Mouse (Mus musculus) thymus, adult 2 months (tissue): ENCODE results near the gene Dlgap1.

Experiments used
- CTCF ChIP-seq: fragments of 200-500 bp; IDR thresholded peaks from 2 replicates; pipeline ENCODE4 v1.5.1; 2012; ENCODE audit warnings: mild to moderate bottlenecking, control low read depth, low read length, moderate library complexity, borderline replicate concordance; ENCODE audit not compliant: control insufficient read depth, poor library complexity, insufficient read depth; ENCODE audit errors: extremely low read depth
- POLR2A ChIP-seq: fragments of 200-500 bp; IDR thresholded peaks from 2 replicates; pipeline ENCODE4 v1.6.1; 2012; ENCODE audit warnings: mild to moderate bottlenecking, low read length, control low read depth, moderate library complexity; ENCODE audit not compliant: control insufficient read depth, poor library complexity, insufficient read depth; ENCODE audit errors: extremely low read depth

DNA sequence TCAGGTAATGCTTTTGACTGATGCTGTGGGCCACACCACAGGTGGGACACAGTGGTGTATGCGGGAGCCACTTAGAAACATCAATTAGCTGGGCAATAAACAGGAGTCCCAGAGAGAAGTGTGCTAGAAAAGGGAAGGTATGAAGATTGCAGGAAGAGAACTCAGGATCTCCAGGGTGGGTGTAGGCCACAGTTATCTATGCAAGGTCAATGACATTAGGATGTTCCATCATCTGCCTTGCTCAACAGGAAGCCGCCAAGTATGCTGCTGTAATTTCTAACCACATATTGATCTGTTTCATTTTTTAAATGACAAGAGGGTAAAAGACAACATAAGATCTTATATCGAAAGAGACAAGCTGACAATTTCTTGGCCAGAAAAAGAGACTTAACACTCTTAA is 542.5 kb downstream of the Dlgap1 start:
- no peak for TF ChIP-seq CTCF
- no peak for TF ChIP-seq POLR2A
